Mouse (Mus musculus) lung, postnatal 0 days (tissue): ENCODE data around the gene Tssk3. TPM values are rescaled to one million over a fixed set of nuclear protein-coding genes. Genes with fewer than 3 reads are reported as not detected.
"Not testable (repeated sequence)": the region's sequence is repeated elsewhere in the genome, so short reads cannot be mapped to it uniquely, and the experiment has no call there.

Experiments used
- ATAC-seq: fragments of 200-750 bp; cut with Nextera tagmentation; 2 replicates; pipeline ENCODE4 v1.8.0; 2017; ENCODE audit warnings: moderate library complexity
- DNase-seq: peaks from one replicate; pipeline ENCODE4 v3.0.0-alpha.2; 2016; ENCODE audit warnings: low spot score
- H3K27ac ChIP-seq: fragments of 300-500 bp; sonication (generic); 2 replicates; pipeline ENCODE4 v1.5.1; 2014; ENCODE audit warnings: antibody characterized with exemption, mild to moderate bottlenecking, low read length, mixed read lengths
- H3K27me3 ChIP-seq: fragments of 300-500 bp; sonication (generic); replicated peaks from 2 replicates; pipeline ENCODE4 v1.6.1; 2014; ENCODE audit warnings: low read length, mixed read lengths; ENCODE audit not compliant: insufficient read depth
- H3K36me3 ChIP-seq: fragments of 300-500 bp; sonication (generic); 2 replicates; pipeline ENCODE4 v1.6.1; 2014; ENCODE audit warnings: low read length, mixed read lengths; ENCODE audit not compliant: insufficient read depth
- H3K4me1 ChIP-seq: fragments of 300-500 bp; sonication (generic); 2 replicates; pipeline ENCODE4 v1.6.1; 2014; ENCODE audit warnings: antibody characterized with exemption, low read depth, low read length, mixed read lengths; ENCODE audit not compliant: insufficient read depth
- H3K4me2 ChIP-seq: fragments of 300-500 bp; sonication (generic); replicated peaks from 2 replicates; pipeline ENCODE4 v1.6.1; 2014; ENCODE audit warnings: low read depth, mild to moderate bottlenecking, low read length, moderate library complexity, mixed read lengths
- H3K4me3 ChIP-seq: fragments of 300-500 bp; sonication (generic); 2 replicates; pipeline ENCODE4 v1.5.1; 2014; ENCODE audit warnings: low read depth, low read length
- H3K9ac ChIP-seq: fragments of 300-500 bp; sonication (generic); replicated peaks from 2 replicates; pipeline ENCODE4 v1.6.1; 2014; ENCODE audit warnings: low read depth, mild to moderate bottlenecking
- H3K9me3 ChIP-seq: fragments of 300-500 bp; sonication (generic); 2 replicates; pipeline ENCODE4 v1.6.1; 2016; ENCODE audit warnings: low read length, mixed read lengths
- CTCF ChIP-seq: IDR thresholded peaks from 2 replicates; pipeline ENCODE4 v1.5.1; 2016; ENCODE audit warnings: antibody characterized with exemption, mild to moderate bottlenecking
- EP300 ChIP-seq: IDR thresholded peaks from 2 replicates; pipeline ENCODE4 v1.6.1; 2016; ENCODE audit warnings: antibody characterized with exemption, mild to moderate bottlenecking, control low read depth
- WGBS: fragments of 180-500 bp; shearing (Covaris S2); extraction: QIAGEN DNeasy Blood & Tissue Kit; methylation state at CpG from one replicate; pipeline ENCODE4 v1.1.7; 2014; 5-methylcytosine and 5-hydroxymethylcytosine counted together
- polyA plus RNA-seq: library from polyadenylated mRNA; unstranded; fragments of >200 nt; fragmentation: Nextera tagmentation; extraction: Ambion mirVana; gene quantifications from 2 replicates; pipeline ENCODE4 v1.2.1, GENCODE M21; 2015

The Tssk3 gene
- polyA plus RNA-seq, 1 experiment from 2014 or later = 0.12 TPM

DNA sequence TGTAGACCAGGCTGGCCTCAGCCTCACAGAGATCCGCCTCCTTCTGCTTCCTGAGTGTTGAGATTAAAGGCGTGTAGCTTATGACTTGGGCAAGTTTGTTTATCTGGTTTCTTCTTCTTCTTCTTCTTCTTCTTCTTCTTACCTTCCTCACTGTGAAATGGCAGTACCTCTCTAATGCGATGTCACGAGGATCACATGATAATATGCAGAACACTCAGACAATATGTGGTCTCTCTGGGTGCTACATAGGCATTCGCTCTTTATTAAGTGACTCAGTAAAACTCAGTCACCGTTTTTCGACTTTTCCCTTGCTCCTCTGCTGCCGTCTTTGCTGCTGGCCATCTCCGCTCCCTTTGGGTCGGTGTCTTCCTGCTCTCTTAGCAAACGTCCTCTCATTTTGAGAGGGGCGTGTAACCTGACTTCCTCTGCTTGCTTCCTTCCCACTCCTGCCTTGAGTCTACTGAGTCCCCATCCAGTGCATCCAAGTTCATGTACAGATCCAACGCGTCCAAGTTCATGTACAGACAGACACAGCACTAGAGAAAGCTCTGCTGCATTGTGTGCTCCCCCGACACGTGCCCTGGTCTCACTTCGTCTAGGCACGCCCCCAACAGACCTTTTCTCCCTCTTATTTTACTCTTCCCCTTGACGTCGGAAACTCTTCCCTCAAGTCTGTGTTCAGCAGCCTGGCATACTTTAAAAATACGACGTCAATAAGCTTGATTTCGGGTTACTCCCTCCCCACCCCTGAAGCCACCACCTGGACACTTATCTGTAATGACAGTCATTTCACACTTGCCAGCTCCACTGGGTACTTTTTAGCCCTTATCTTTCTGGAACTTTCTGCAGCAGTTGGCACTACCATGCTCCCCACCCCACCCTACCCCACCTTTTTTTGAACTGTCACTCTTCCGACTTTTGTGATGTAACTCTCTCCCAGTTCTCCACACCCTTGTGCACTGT, 27.4 kb downstream of the Tssk3 start:
- Histone ChIP-seq H3K4me3 (no peak overlapping the region), H3K9me3 (no peaks in the 10 kb centered on the region), H3K9ac (no peak overlapping the region), H3K36me3 (peaks cover 31% of the 10 kb centered on the region), H3K27ac (no peak overlapping the region), H3K4me1 (peaks cover 3% of the 10 kb centered on the region; the same call in 1 of the 2 replicates), H3K27me3 (no peaks in the 10 kb centered on the region), H3K4me2 (no peak overlapping the region)
- 81% methylated on average over 24 of the region's 24 CpGs for WGBS
- TF ChIP-seq CTCF = no peak
- TF ChIP-seq EP300 = no peak
- DNase-seq (no peak), ATAC-seq (no peak)

DNA sequence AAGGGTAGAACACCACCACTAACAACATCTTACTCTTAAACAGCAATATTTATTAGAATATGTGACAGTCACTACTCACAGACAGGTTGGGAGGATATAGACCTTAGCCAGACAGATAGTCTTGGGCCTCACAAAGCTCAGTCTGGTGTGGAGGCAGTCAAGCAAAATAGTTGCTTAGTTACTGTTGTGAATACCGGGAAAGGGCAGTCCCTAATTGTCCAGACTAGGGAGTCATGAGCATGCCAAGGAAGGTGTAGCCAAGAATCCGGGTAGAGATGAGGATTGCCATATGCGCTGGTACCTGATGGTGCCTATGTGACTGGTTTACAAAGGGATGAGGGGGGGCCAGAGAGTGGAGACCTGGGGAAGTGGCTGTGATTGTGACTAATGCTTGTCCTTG, 28.7 kb downstream of the Tssk3 start:
- peak; percentile 45 for DNase-seq
- Histone ChIP-seq H3K4me2 (peak overlapping the region; percentile 80), H3K27ac (peak overlapping the region; percentile 84), H3K4me3 (peak overlapping the region; percentile 88), H3K27me3 (no peaks in the 10 kb centered on the region), H3K4me1 (peaks cover 3% of the 10 kb centered on the region; the same call in 1 of the 2 replicates), H3K9ac (peak overlapping the region; percentile 86), H3K9me3 (no peaks in the 10 kb centered on the region), H3K36me3 (peaks cover 31% of the 10 kb centered on the region)
- WGBS = 35% methylated on average over 3 of the region's 3 CpGs
- no peak for TF ChIP-seq EP300
- TF ChIP-seq CTCF = no peak
- no peak for ATAC-seq

DNA sequence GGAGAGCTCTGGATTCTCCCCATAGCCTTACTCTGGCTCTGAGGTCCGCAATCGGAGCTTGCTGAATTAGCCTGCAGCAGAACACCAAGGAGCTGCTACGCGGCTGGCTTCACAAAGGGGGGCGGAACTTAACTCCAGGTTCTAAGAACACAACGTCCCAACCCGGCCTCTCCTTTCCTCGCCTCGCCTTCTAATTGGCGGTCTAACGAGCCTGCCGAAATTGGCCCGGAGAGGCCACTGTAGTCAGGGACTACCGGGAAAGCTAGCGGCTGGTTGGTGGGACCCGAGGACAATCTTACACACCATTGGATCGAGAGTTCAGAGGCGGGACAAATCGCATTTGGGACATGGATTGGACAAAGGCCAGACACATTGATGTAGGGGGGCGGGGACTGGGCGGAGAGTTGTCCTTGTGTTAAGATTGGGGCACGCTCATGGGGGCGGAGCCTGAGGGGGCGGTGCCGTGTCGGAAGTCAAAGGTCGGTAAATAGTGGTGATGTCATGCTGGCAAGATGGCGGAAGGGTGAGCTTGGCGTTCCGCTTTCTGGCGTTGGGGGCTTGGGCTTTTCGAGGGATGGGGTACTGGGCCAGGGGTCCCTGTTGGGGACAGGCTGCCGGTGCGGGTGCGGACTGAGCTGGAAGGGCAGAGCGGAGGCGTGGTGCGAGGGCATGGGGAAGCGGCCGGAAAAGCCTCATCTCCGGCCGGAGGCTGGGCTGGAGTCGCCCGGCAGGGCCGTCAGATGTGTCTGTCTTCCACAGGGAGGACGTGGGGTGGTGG, 29.4 kb downstream of the Tssk3 start, which contains the start of gene Bsdc1:
Gene Bsdc1, plus strand, starts transcription at position 399 of the 778 bp plus-strand sequence.
- TF ChIP-seq CTCF (no peak), EP300 (peak; percentile 94)
- Histone ChIP-seq H3K4me1 (peaks cover 3% of the 10 kb centered on the region; the same call in 1 of the 2 replicates), H3K27me3 (no peaks in the 10 kb centered on the region), H3K27ac (peak within 1 kb of the TSS; percentile 84), H3K4me2 (peak within 1 kb of the TSS; percentile 80), H3K4me3 (peak within 1 kb of the TSS; percentile 88), H3K9ac (peak within 1 kb of the TSS; percentile 86), H3K36me3 (peaks cover 24% of the 10 kb centered on the region), H3K9me3 (no peaks in the 10 kb centered on the region)
- DNase-seq (peak; percentile 100), ATAC-seq (peak; percentile 98)
- under 1% methylated on average over 46 of the region's 46 CpGs for WGBS

DNA sequence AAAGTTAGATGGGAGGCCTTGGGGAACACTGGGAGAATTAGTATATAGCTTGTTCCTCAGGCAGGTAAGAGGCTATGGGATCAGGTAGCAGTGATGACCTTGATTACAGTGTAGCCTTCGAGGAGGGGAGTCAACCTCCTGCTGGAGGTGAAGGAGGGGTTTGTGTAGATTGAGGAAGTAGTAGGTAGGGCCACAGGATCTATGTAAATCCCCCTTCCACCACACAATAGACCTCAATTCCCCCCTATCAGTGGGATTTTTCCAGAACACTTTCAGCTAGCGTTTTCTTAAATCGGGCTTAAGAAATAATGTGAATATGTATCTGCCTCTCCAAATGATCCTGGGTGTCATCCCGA, 30.0 kb downstream of the Tssk3 start:
- ATAC-seq (no peak), DNase-seq (peak; percentile 25)
- H3K27me3 ChIP-seq = no peaks in the 10 kb centered on the region
- TF ChIP-seq EP300 (no peak), CTCF (no peak)
- WGBS = 0% methylated on average over 4 of the region's 4 CpGs
- peak overlapping the region; percentile 88 for H3K4me3 ChIP-seq
- H3K9ac ChIP-seq = no peak overlapping the region
- peak overlapping the region; percentile 79 for H3K27ac ChIP-seq
- H3K36me3 ChIP-seq = peaks cover 18% of the 10 kb centered on the region
- no peaks in the 10 kb centered on the region for H3K9me3 ChIP-seq
- peaks cover 3% of the 10 kb centered on the region; the same call in 1 of the 2 replicates for H3K4me1 ChIP-seq
- H3K4me2 ChIP-seq = peak overlapping the region; percentile 61

DNA sequence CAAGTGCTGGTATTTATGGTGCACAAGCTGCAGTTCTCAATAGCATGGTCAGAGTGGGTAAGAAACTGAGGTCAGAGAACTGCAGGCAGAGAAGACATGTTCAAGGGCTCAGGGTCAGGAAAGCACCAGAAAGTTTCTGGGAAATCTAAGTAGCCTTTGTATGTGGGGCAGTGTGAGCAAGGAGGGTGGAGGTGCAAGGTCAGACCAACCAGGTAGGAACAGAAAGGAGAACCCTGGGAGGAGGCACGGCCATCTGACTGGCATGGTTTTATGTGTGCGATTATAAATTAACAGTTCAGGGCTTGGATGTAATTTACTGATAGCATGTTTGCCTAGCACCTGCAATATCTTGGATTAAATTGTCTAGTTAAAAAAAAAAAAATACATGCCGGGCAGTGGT, 31.1 kb downstream of the Tssk3 start:
- ATAC-seq = no peak
- no peak for DNase-seq
- Histone ChIP-seq H3K4me3 (no peak overlapping the region), H3K9me3 (no peaks in the 10 kb centered on the region), H3K4me1 (peaks cover 3% of the 10 kb centered on the region; the same call in 1 of the 2 replicates), H3K27ac (no peak overlapping the region), H3K4me2 (no peak overlapping the region), H3K9ac (no peak overlapping the region), H3K36me3 (peaks cover 8% of the 10 kb centered on the region; the same call in 1 of the 2 replicates), H3K27me3 (no peaks in the 10 kb centered on the region)
- 87% methylated on average over 3 of the region's 3 CpGs for WGBS
- TF ChIP-seq CTCF (no peak), EP300 (no peak)

DNA sequence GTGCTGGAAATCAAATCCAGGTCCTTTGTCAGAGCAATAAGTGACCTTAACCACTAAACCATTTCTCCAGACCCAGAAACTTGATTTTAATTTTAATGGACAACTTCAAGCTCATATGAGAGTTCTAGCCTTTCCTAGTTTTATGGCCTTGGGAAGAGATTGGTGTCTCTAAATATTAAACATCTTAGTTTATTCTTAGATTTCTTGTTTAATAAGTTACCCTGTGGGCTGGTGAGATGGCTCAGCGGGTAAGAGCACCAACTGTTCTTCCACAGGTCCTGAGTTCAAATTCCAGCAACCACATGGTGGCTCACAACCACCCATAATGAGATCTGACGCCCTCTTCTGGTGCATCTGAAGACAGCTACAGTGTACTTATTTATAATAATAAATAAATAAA, 33.5 kb downstream of the Tssk3 start:
- H3K4me2 ChIP-seq, H3K27ac ChIP-seq, ATAC-seq, H3K9me3 ChIP-seq, H3K27me3 ChIP-seq, H3K4me3 ChIP-seq, DNase-seq, H3K4me1 ChIP-seq, H3K36me3 ChIP-seq, H3K9ac ChIP-seq: not testable (repeated sequence)
- WGBS = 66% methylated on average over 2 of the region's 2 CpGs
